Mouse (Mus musculus): ENCODE data around the gene Mrpl58. TPM values are rescaled to one million over a fixed set of nuclear protein-coding genes. Genes with fewer than 3 reads are reported as not detected.

Gene Mrpl58
- 39.5 to 75.4 TPM (median 57.2 TPM) in 4 replicates for total RNA-seq (2023; ENCODE audit: inconsistent age)

DNA sequence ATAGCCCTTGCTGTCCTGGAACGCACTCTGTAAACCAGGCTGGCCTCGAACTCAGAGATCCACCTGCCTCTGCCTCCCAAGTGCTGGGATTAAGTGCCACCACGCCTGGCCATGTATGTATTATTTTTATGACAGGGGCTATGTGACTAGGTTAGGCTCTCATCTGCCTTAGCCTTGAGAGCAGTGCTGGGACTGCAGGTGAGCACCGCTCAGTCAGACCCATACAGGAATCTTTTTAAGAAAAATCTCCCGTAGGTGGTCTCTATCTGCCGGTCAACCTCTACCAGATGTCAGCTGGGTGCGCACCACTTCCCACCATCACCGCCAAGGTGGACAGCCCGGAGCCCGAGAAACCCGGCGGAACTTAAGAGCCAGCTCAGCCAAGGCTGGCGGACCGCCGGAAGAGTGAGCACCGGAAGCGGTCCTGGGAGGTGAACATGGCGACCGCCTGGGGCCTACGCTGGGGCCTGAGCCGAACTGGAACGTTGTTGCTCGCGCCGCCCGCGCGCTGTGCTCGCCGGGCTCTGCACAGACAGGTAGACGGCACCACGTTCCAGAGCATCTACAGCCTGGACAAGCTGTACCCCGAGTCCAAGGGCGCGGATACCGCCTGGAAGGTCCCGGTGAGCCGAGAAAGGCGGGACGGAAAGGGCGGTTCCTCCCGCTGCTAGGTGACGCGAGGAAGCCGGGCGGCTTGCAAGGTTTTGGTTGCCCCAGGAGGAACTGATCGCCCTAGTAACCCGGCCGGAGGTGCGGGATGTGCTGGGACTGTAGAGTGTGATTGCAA, at the start of gene Mrpl58:
Mrpl58 (plus strand) TSS at position 415 of the 787 bp plus-strand sequence.

DNA sequence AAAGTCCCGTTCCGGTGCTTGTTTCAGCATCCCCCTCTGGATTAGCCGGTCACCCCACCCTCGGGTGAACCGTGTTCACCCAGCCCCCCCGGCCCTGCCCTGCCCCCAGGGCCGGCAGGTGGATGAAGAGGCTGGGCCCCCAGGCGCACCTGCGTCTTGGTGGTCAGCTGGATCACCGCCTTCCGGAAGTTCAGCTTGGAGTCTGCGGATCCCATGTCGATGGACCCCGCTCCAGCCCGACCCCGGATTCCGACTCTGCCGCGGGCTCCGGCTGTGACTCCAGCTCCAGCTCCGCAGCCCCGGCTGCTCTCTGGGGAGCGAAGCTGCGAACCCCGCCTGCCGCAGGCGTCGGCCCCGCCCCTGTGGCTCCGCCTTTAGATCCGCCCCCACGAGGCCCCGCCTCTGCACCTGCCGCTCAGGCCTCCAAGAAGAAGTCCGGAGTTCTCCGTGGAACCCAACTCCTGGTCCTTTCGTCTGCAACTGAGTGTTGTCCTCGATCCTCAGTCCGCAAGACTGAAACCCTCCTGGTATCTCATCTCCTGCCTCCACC, 36.1 kb upstream of the Mrpl58 start, which contains the start of gene Hid1:
Hid1 (minus strand) TSS at position 362 of the 550 bp plus-strand sequence.

GRCm38 (mm10) chr11:115381743-115382539, 21.6 kb upstream of the Mrpl58 start, which contains the start of gene Cdr2l:
Cdr2l (plus strand) TSS chr11:115381916.

DNA sequence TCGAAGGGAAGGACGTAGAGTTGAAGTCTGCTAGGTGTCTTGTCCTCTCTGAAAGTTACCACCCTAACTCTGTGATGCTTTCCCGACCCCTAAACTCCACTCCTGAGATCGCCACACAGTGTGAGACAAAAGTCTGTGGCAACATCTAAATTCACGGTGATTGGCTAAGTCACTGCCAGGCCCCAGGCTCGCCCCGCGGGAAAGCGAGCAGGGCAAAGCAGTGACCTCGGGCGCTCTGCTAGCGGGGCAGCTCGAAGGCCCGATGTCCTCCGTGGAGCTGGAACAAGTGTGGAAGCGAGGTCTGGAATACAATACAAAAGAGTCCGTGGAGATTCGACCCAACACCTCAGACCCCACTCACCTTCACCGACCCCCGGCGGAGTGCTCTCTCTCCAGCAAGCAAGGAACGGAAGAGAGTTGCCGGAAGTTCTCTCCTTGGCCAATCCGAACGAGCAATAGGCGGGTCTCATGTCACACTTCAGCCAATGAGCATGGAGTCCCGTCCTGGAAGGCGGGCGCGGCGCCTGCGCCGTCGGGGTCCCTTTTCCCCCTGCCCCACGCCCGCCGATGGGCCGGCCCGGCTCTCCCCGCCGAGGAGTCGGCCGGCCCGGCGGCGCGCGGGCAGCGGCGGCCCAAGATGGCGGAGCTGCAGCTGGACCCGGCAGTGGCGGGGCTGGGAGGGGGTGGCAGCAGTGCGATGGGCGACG, 16.1 kb downstream of the Mrpl58 start, which contains the start of the genes Atp5h and Kctd2:
Atp5h (minus strand) TSS at position 432 of the 707 bp plus-strand sequence.
Kctd2 (plus strand) TSS at position 598 of the 707 bp plus-strand sequence.

GRCm38 (mm10) chr11:115439906-115440595, 36.5 kb downstream of the Mrpl58 start, which contains the start of gene Trim80:
Trim80 (plus strand) TSS chr11:115440545.

Other genes with a start within 250 kb of the Mrpl58 start
- gene Slc9a3r1, start 240.4 kb upstream of the Mrpl58 start, total RNA-seq (2023; ENCODE audit: inconsistent age) = 73.9 to 83.7 TPM (median 79.0 TPM) in 4 replicates
- gene Tmem104, start 216.3 kb upstream of the Mrpl58 start, total RNA-seq (2023; ENCODE audit: inconsistent age) = 14.8 to 19.6 TPM (median 16.6 TPM) in 4 replicates
- gene Nat9, start 215.9 kb upstream of the Mrpl58 start, total RNA-seq (2023; ENCODE audit: inconsistent age) = 15.6 to 30.2 TPM (median 19.0 TPM) in 4 replicates
- gene Grin2c, start 136.5 kb upstream of the Mrpl58 start, total RNA-seq (2023; ENCODE audit: inconsistent age) = not detected in 4 replicates
- gene Fdxr, start 126.7 kb upstream of the Mrpl58 start, total RNA-seq (2023; ENCODE audit: inconsistent age) = 18.4 to 21.9 TPM (median 20.6 TPM) in 4 replicates
- 0.19 TPM in 1 of 4 replicates, not detected in the others for gene Fads6, start 106.1 kb upstream of the Mrpl58 start, total RNA-seq (2023; ENCODE audit: inconsistent age)
- not detected in 4 replicates for gene Otop2, start 96.6 kb upstream of the Mrpl58 start, total RNA-seq (2023; ENCODE audit: inconsistent age)
- not detected in 4 replicates for gene Ush1g, start 81.7 kb upstream of the Mrpl58 start, total RNA-seq (2023; ENCODE audit: inconsistent age)
- gene Otop3, start 69.0 kb upstream of the Mrpl58 start, total RNA-seq (2023; ENCODE audit: inconsistent age) = not detected in 4 replicates
- 0.16 to 1.3 TPM (median 0.62 TPM) in 4 replicates for gene Hid1, start 36.0 kb upstream of the Mrpl58 start, total RNA-seq (2023; ENCODE audit: inconsistent age)
- not detected in 4 replicates for gene Cdr2l, start 21.8 kb upstream of the Mrpl58 start, total RNA-seq (2023; ENCODE audit: inconsistent age)
- 182 to 204 TPM (median 189 TPM) in 4 replicates for gene Atp5h, start 16.2 kb downstream of the Mrpl58 start, total RNA-seq (2023; ENCODE audit: inconsistent age)
- gene Kctd2, start 16.4 kb downstream of the Mrpl58 start, total RNA-seq (2023; ENCODE audit: inconsistent age) = 29.9 to 44.8 TPM (median 39.7 TPM) in 4 replicates
- not detected in 4 replicates for gene Trim80, start 36.8 kb downstream of the Mrpl58 start, total RNA-seq (2023; ENCODE audit: inconsistent age)
- not detected in 4 replicates for gene Slc16a5, start 58.7 kb downstream of the Mrpl58 start, total RNA-seq (2023; ENCODE audit: inconsistent age)
- 8.2 to 10.0 TPM (median 9.4 TPM) in 4 replicates for gene Armc7, start 71.9 kb downstream of the Mrpl58 start, total RNA-seq (2023; ENCODE audit: inconsistent age)
- gene Nt5c, start 88.1 kb downstream of the Mrpl58 start, total RNA-seq (2023; ENCODE audit: inconsistent age) = 74.5 to 85.8 TPM (median 80.1 TPM) in 4 replicates
- 194 to 214 TPM (median 207 TPM) in 4 replicates for gene Jpt1, start 110.6 kb downstream of the Mrpl58 start, total RNA-seq (2023; ENCODE audit: inconsistent age)
- gene Sumo2, start 132.5 kb downstream of the Mrpl58 start, total RNA-seq (2023; ENCODE audit: inconsistent age) = 240 to 284 TPM (median 258 TPM) in 4 replicates
- gene Nup85, start 160.7 kb downstream of the Mrpl58 start, total RNA-seq (2023; ENCODE audit: inconsistent age) = 65.8 to 88.5 TPM (median 71.8 TPM) in 4 replicates
- 35.4 to 37.4 TPM (median 36.9 TPM) in 4 replicates for gene Mrps7, start 200.2 kb downstream of the Mrpl58 start, total RNA-seq (2023; ENCODE audit: inconsistent age)
- 84.2 to 122 TPM (median 114 TPM) in 4 replicates for gene Gga3, start 200.3 kb downstream of the Mrpl58 start, total RNA-seq (2023; ENCODE audit: inconsistent age)
- gene Mif4gd, start 209.2 kb downstream of the Mrpl58 start, total RNA-seq (2023; ENCODE audit: inconsistent age) = 285 to 296 TPM (median 290 TPM) in 4 replicates
- gene Slc25a19, start 224.5 kb downstream of the Mrpl58 start, total RNA-seq (2023; ENCODE audit: inconsistent age) = 104 to 121 TPM (median 107 TPM) in 4 replicates

Measured in B cell, adult (primary cell).